Mouse (Mus musculus) heart, adult 2 months (tissue): Measurements from ENCODE around the gene Grm5. TPM values are rescaled to one million over a fixed set of nuclear protein-coding genes. Genes with fewer than 3 reads are reported as not detected.

Source experiments
- DNase-seq, 2 experiments: peaks; one replicate each; pipeline ENCODE4 v3.0.0; 2021
- H3K27ac ChIP-seq: fragments of 200-600 bp; 2 replicates; pipeline ENCODE4 v1.8.1; 2022
- H3K27me3 ChIP-seq: fragments of 200-500 bp; 2 replicates; pipeline ENCODE4 v1.6.1; 2012; ENCODE audit warnings: mild to moderate bottlenecking, low read length, inconsistent platforms, mixed read lengths; ENCODE audit not compliant: control insufficient read depth, insufficient read depth
- H3K36me3 ChIP-seq: fragments of 200-500 bp; 2 replicates; pipeline ENCODE4 v1.6.1; 2012; ENCODE audit warnings: low read length, inconsistent platforms; ENCODE audit not compliant: control insufficient read depth, insufficient read depth
- H3K4me1 ChIP-seq: fragments of 200-500 bp; 2 replicates; pipeline ENCODE4 v1.6.1; 2011; ENCODE audit warnings: low read length; ENCODE audit not compliant: control insufficient read depth, insufficient read depth
- H3K4me3 ChIP-seq: fragments of 200-600 bp; 2 replicates; pipeline ENCODE4 v1.8.1; 2022
- H3K79me2 ChIP-seq: fragments of 200-500 bp; replicated peaks from 2 replicates; pipeline ENCODE4 v1.6.1; 2012; ENCODE audit warnings: mild to moderate bottlenecking, inconsistent platforms, low read length, moderate library complexity, mixed read lengths; ENCODE audit not compliant: control insufficient read depth, insufficient read depth
- H3K9ac ChIP-seq: fragments of 200-500 bp; 2 replicates; pipeline ENCODE4 v1.6.1; 2012; ENCODE audit warnings: low read depth, mild to moderate bottlenecking, control low read depth, inconsistent platforms, low read length, mixed read lengths
- CTCF ChIP-seq: fragments of 200-600 bp; IDR thresholded peaks from 2 replicates; pipeline ENCODE4 v1.8.1; 2022; ENCODE audit warnings: antibody characterized with exemption, mild to moderate bottlenecking, moderate library complexity
- EP300 ChIP-seq: fragments of 200-500 bp; IDR thresholded peaks from 2 replicates; pipeline ENCODE4 v1.6.1; 2011; ENCODE audit warnings: low read depth, low read length, control low read depth; ENCODE audit not compliant: insufficient read depth
- POLR2A ChIP-seq: fragments of 200-500 bp; IDR thresholded peaks from 2 replicates; pipeline ENCODE4 v1.6.1; 2011; ENCODE audit warnings: mild to moderate bottlenecking, low read depth, low read length, control low read depth; ENCODE audit not compliant: insufficient read depth
- WGBS: fragments of 180-500 bp; shearing (Covaris S2); methylation state at CpG from one replicate; pipeline ENCODE4 v1.1.7; 2018; 5-methylcytosine and 5-hydroxymethylcytosine counted together
- intact Hi-C: fragments of 180-260 bp; cut with DNase I; formaldehyde crosslinking; loops from one replicate; pipeline ENCODE4 v1.15.1; 2025
- polyA plus RNA-seq: library from polyadenylated mRNA; depleted of rRNA; stranded (reverse); fragments of >200 nt; gene quantifications from 2 replicates; pipeline ENCODE4 v1.2.3, GENCODE M21; 2012
- total RNA-seq, 2 experiments: library from RNA; stranded (reverse); gene quantifications; 2 replicates each; pipeline ENCODE4 v1.2.3; 2021

The Grm5 gene
- total and polyA plus RNA-seq, 3 experiments = not detected

DNA sequence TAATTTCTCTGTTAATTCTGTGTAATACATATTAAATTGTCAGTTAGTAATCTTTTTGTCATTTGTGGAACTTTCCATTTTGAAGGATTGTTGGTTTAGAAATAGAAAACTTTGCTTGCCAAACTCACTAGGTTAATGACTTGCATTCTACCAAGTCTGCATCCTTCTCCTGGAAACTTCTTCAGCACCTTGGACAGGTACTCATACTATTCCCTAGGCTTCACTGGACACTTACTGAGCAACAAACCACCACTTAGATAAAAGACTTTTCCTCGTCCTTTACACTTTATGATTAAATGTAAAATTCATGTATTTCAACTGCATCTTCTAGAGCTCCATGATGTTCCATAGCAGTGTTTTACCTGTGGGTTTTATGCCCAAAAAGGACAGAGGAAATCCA is 4.0 kb downstream of the Grm5 start:
- 19% methylated on average over 1 of the region's 1 CpGs for whole genome bisulfite sequencing
- no peak for DNase-seq

DNA sequence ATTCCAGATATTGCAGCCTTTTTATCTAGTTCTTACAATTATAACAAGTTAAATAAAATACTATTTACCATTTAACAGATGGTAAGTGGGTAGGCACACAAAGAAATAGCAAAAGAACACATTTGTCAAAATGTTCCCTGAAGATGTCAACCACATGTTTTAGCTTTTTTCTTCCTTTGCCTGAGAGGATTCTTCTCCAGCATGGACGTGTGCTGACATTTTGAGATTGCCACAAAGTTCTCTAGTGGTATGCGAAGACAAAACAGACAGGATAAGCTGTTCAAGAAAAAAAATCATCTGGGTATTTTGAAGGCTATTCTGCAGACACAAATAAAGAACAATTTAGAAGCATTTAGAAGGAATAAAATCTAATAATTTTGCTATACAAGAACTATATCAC is 42.3 kb downstream of the Grm5 start:
- Histone ChIP-seq H3K27me3 (no peaks in the 10 kb centered on the region), H3K36me3 (no peaks in the 10 kb centered on the region), H3K4me1 (no peaks in the 10 kb centered on the region), H3K9ac (no peak overlapping the region), H3K79me2 (no peaks in the 10 kb centered on the region), H3K27ac (no peak overlapping the region), H3K4me3 (no peak overlapping the region)
- no peak for TF ChIP-seq CTCF
- no peak for TF ChIP-seq EP300
- TF ChIP-seq POLR2A = no peak
- intact Hi-C loops = no loop called here
- WGBS = 52% methylated on average over 2 of the region's 2 CpGs
- DNase-seq = no peak

More for the DNA sequence above, 4.0 kb downstream of the Grm5 start:
- intact Hi-C loops = no loop called here
- no peaks in the 10 kb centered on the region for H3K36me3 ChIP-seq
- no peak overlapping the region for H3K27ac ChIP-seq
- H3K79me2 ChIP-seq = no peaks in the 10 kb centered on the region
- H3K27me3 ChIP-seq = 0 out of 2 replicates have a peak, but pooled peaks cover 1% of the 10 kb centered on the region
- no peak overlapping the region for H3K4me3 ChIP-seq
- TF ChIP-seq EP300 = no peak
- TF ChIP-seq POLR2A = no peak
- no peak for TF ChIP-seq CTCF
- no peak overlapping the region for H3K9ac ChIP-seq
- H3K4me1 ChIP-seq = no peaks in the 10 kb centered on the region

- intact Hi-C loops = no loop called here
- 38% methylated on average over 1 of the region's 1 CpGs for WGBS
- Histone ChIP-seq H3K27ac (no peak overlapping the region), H3K36me3 (no peaks in the 10 kb centered on the region), H3K9ac (no peak overlapping the region), H3K4me3 (no peak overlapping the region), H3K4me1 (no peaks in the 10 kb centered on the region), H3K79me2 (no peaks in the 10 kb centered on the region), H3K27me3 (no peaks in the 10 kb centered on the region)
- no peak for DNase-seq
- TF ChIP-seq EP300 (no peak), CTCF (no peak), POLR2A (no peak)
These were observed 51.6 kb downstream of the Grm5 start for GRCm38 (mm10) chr7:87635530-87635929.

- H3K9ac ChIP-seq = no peak overlapping the region
- intact Hi-C loops = no loop called here
- TF ChIP-seq EP300 = no peak
- H3K27me3 ChIP-seq = no peaks in the 10 kb centered on the region
- H3K36me3 ChIP-seq = no peaks in the 10 kb centered on the region
- H3K4me1 ChIP-seq = no peaks in the 10 kb centered on the region
- no peak overlapping the region for H3K27ac ChIP-seq
- H3K79me2 ChIP-seq = no peaks in the 10 kb centered on the region
- DNase-seq = no peak
- no peak overlapping the region for H3K4me3 ChIP-seq
- 82% methylated on average over 3 of the region's 3 CpGs for WGBS
These were observed 66.6 kb downstream of the Grm5 start for GRCm38 (mm10) chr7:87650610-87651009.

- Histone ChIP-seq H3K4me3 (no peak overlapping the region), H3K9ac (no peak overlapping the region), H3K36me3 (no peaks in the 10 kb centered on the region), H3K27me3 (no peaks in the 10 kb centered on the region), H3K27ac (no peak overlapping the region), H3K79me2 (no peaks in the 10 kb centered on the region), H3K4me1 (no peaks in the 10 kb centered on the region)
- TF ChIP-seq EP300 (no peak), POLR2A (no peak), CTCF (no peak)
- no peak for DNase-seq
- WGBS = 43% methylated on average over 3 of the region's 3 CpGs
- intact Hi-C loops = no loop called here
These were observed 77.8 kb downstream of the Grm5 start for GRCm38 (mm10) chr7:87661794-87662193.

- no peaks in the 10 kb centered on the region for H3K79me2 ChIP-seq
- TF ChIP-seq POLR2A (no peak), EP300 (no peak), CTCF (no peak)
- no peaks in the 10 kb centered on the region for H3K36me3 ChIP-seq
- WGBS = 58% methylated on average over 2 of the region's 2 CpGs
- intact Hi-C loops = no loop called here
- H3K27ac ChIP-seq = no peak overlapping the region
- no peak overlapping the region for H3K9ac ChIP-seq
- DNase-seq = no peak
- H3K4me3 ChIP-seq = no peak overlapping the region
- no peaks in the 10 kb centered on the region for H3K4me1 ChIP-seq
- no peaks in the 10 kb centered on the region for H3K27me3 ChIP-seq
These were observed 80.1 kb downstream of the Grm5 start for GRCm38 (mm10) chr7:87664041-87664440.

GRCm38 (mm10) chr7:87716393-87716792 is 132.4 kb downstream of the Grm5 start:
- Histone ChIP-seq H3K27ac (no peak overlapping the region), H3K27me3 (no peaks in the 10 kb centered on the region), H3K36me3 (no peaks in the 10 kb centered on the region), H3K9ac (no peak overlapping the region), H3K4me1 (no peaks in the 10 kb centered on the region), H3K79me2 (no peaks in the 10 kb centered on the region), H3K4me3 (no peak overlapping the region)
- intact Hi-C loops = no loop called here
- TF ChIP-seq CTCF = no peak
- DNase-seq = no peak
- WGBS = 31% methylated on average over 1 of the region's 1 CpGs
